Mouse (Mus musculus) cortical plate, adult 2 months (tissue): ENCODE results near the gene Aimp2. TPM values are rescaled to one million over a fixed set of nuclear protein-coding genes. Genes with fewer than 3 reads are reported as not detected.

Source experiments
- H3K27ac ChIP-seq: fragments of 200-500 bp; 2 replicates; pipeline ENCODE4 v1.5.1; 2012; ENCODE audit warnings: low read length, control low read depth, inconsistent platforms; ENCODE audit not compliant: insufficient read depth
- H3K4me1 ChIP-seq: fragments of 200-500 bp; 2 replicates; pipeline ENCODE4 v1.6.1; 2011; ENCODE audit warnings: low read length; ENCODE audit not compliant: control insufficient read depth, insufficient read depth
- H3K4me3 ChIP-seq: fragments of 200-500 bp; 2 replicates; pipeline ENCODE4 v1.5.1; 2011; ENCODE audit warnings: mild to moderate bottlenecking, low read length, control low read depth; ENCODE audit not compliant: insufficient read depth
- CTCF ChIP-seq: fragments of 200-500 bp; IDR thresholded peaks from 2 replicates; pipeline ENCODE4 v1.5.1; 2011; ENCODE audit warnings: mild to moderate bottlenecking, control low read depth, low read length; ENCODE audit not compliant: insufficient read depth; ENCODE audit errors: extremely low read depth
- POLR2A ChIP-seq: fragments of 200-500 bp; IDR thresholded peaks from 2 replicates; pipeline ENCODE4 v1.6.1; 2011; ENCODE audit warnings: mild to moderate bottlenecking, low read length, control low read depth; ENCODE audit not compliant: insufficient read depth; ENCODE audit errors: extremely low read depth
- polyA plus RNA-seq: library from polyadenylated mRNA; depleted of rRNA; stranded (reverse); fragments of >200 nt; gene quantifications from 2 replicates; pipeline ENCODE4 v1.2.3, GENCODE M21; 2012; rRNA removed

The Aimp2 gene
- polyA plus RNA-seq, result 56.0 and 58.3 TPM in 2 replicates

- Histone ChIP-seq H3K4me1 (peaks cover 5% of the 10 kb centered on the region; the same call in 1 of the 2 replicates), H3K27ac (peak within 1 kb of the TSS; percentile 21; the same call in 1 of the 2 replicates), H3K4me3 (peak within 1 kb of the TSS; percentile 65)
- TF ChIP-seq CTCF (no peak), POLR2A (peak; percentile 58)
Measured at GRCm38 (mm10) chr5:143909417-143910400, at the start of gene Aimp2, which contains the start of gene Pms2. Aimp2 (minus strand) TSS chr5:143909847. Pms2 (plus strand) TSS chr5:143909964.

- Histone ChIP-seq H3K4me1 (no peaks in the 10 kb centered on the region), H3K4me3 (no peak overlapping the region), H3K27ac (no peak overlapping the region)
- TF ChIP-seq POLR2A, result no peak
- TF ChIP-seq CTCF, result no peak
Measured at GRCm38 (mm10) chr5:143957101-143957500, 47.5 kb upstream of the Aimp2 start.

- TF ChIP-seq POLR2A (no peak), CTCF (no peak)
- Histone ChIP-seq H3K4me1 (no peaks in the 10 kb centered on the region), H3K27ac (no peak overlapping the region), H3K4me3 (no peak overlapping the region)
Measured at GRCm38 (mm10) chr5:143950016-143950415, 40.4 kb upstream of the Aimp2 start.

GRCm38 (mm10) chr5:143948361-143948760 lies 38.7 kb upstream of the Aimp2 start:
- Histone ChIP-seq H3K4me1 (0 out of 2 replicates have a peak, but pooled peaks cover 1% of the 10 kb centered on the region), H3K27ac (no peak overlapping the region), H3K4me3 (no peak overlapping the region)
- TF ChIP-seq CTCF, result no peak
- no peak for TF ChIP-seq POLR2A

- Histone ChIP-seq H3K4me1 (peaks cover 3% of the 10 kb centered on the region; the same call in 1 of the 2 replicates), H3K4me3 (no peak overlapping the region), H3K27ac (peak overlapping the region; percentile 49; the same call in 1 of the 2 replicates)
- TF ChIP-seq POLR2A (no peak), CTCF (no peak)
Measured at GRCm38 (mm10) chr5:143943231-143944125, 33.8 kb upstream of the Aimp2 start.

- TF ChIP-seq CTCF (no peak), POLR2A (no peak)
- H3K4me3 ChIP-seq, result no peak overlapping the region
Measured at GRCm38 (mm10) chr5:143941588-143941987, 31.9 kb upstream of the Aimp2 start.

GRCm38 (mm10) chr5:143936156-143936555 lies 26.5 kb upstream of the Aimp2 start:
- TF ChIP-seq POLR2A (no peak), CTCF (no peak)
- Histone ChIP-seq H3K4me3 (no peak overlapping the region), H3K27ac (no peak overlapping the region), H3K4me1 (no peaks in the 10 kb centered on the region; the same call in 1 of the 2 replicates)

More at GRCm38 (mm10) chr5:143941588-143941987, 31.9 kb upstream of the Aimp2 start:
- H3K4me1 ChIP-seq, result peaks cover 3% of the 10 kb centered on the region; the same call in 1 of the 2 replicates
- peak overlapping the region; percentile 15; the same call in 1 of the 2 replicates for H3K27ac ChIP-seq

GRCm38 (mm10) chr5:143933875-143934274 lies 24.2 kb upstream of the Aimp2 start:
- H3K4me3 ChIP-seq, result no peak overlapping the region
- no peaks in the 10 kb centered on the region for H3K4me1 ChIP-seq
- TF ChIP-seq POLR2A (no peak), CTCF (no peak)
- no peak overlapping the region for H3K27ac ChIP-seq

GRCm38 (mm10) chr5:143933414-143933813 lies 23.8 kb upstream of the Aimp2 start:
- Histone ChIP-seq H3K4me1 (no peaks in the 10 kb centered on the region), H3K4me3 (no peak overlapping the region), H3K27ac (no peak overlapping the region)
- TF ChIP-seq CTCF (no peak), POLR2A (no peak)
